ENCODE assay signal across 10 mouse cellular contexts in genomic region chr15:88865061-88865460, GRCm38 (mm10). TPM values are rescaled to one million over a fixed set of nuclear protein-coding genes. Genes with fewer than 3 reads are reported as not detected.
DNase-seq lines count a peak whose midpoint lies in the region; ATAC-seq and TF ChIP-seq lines count a peak whose summit lies in the region.
"Had no signal": no experiment of that assay in that cellular context is flagged by ENCODE, and none has a peak within 500 bp of the region (broad histone marks: within the 10 kb centered on the region; RNA-seq: fewer than 3 reads in every experiment).

No protein-coding gene starts in this region.

- H3K79me2 ChIP-seq in heart, adult 2 months (replicated peaks; ENCODE audit: control insufficient read depth, insufficient read depth, low read length): no peaks in the 10 kb centered on the region

- H3K4me2 ChIP-seq in midbrain, embryonic 12.5 days (replicated peaks): peak overlapping the region; percentile 96; the same call in 1 of the 2 replicates
- no peak overlapping the region for H3K4me2 ChIP-seq in midbrain, embryonic 15.5 days
- H3K4me2 ChIP-seq in limb, embryonic 13.5 days (replicated peaks): peak overlapping the region; percentile 95
- peak overlapping the region; percentile 83 for H3K4me2 ChIP-seq in stomach, postnatal 0 days (replicated peaks; ENCODE audit: low read depth)

- TF ChIP-seq CTCF in heart, adult 2 months (IDR thresholded peaks at IDR 0.05): no peak
- TF ChIP-seq CTCF in stomach, postnatal 0 days (IDR thresholded peaks at IDR 0.05; ENCODE audit: low read depth): no peak

- H3K4me1 ChIP-seq in heart, adult 2 months (ENCODE audit: control insufficient read depth, insufficient read depth, low read length): peaks cover 32% of the 10 kb centered on the region
- H3K4me1 ChIP-seq in midbrain, embryonic 12.5 days: peaks cover 28% of the 10 kb centered on the region
- peaks cover 22% of the 10 kb centered on the region for H3K4me1 ChIP-seq in midbrain, embryonic 15.5 days
- H3K4me1 ChIP-seq in limb, embryonic 13.5 days: peaks cover 53% of the 10 kb centered on the region
- peaks cover 4% of the 10 kb centered on the region for H3K4me1 ChIP-seq in stomach, postnatal 0 days (replicated peaks; ENCODE audit: control insufficient read depth, insufficient read depth)

- DNase-seq in heart, adult 2 months: no peak
- DNase-seq in heart, postnatal 25 days (ENCODE audit: low spot score): no peak
- no peak for DNase-seq in stomach, postnatal 0 days (ENCODE audit: low spot score)
- DNase-seq in spleen, postnatal 4 days (ENCODE audit: low spot score in 2 of 2): no peak
- no peak for DNase-seq in adrenal gland, postnatal 14 days
- DNase-seq: gastrocnemius, postnatal 10 days; thymus, postnatal 14 days had no signal

- intact Hi-C loops in heart, adult 2 months (cut with DNase I): loop anchor here (10.0 kb wide), 1 partner anchor 610 kb away; the partner anchor contains the start of gene Arsa
- intact Hi-C loops in heart, postnatal 25 days (cut with DNase I): no loop called here

- peak; percentile 4; the same call in 1 of the 2 replicates for TF ChIP-seq EP300 in heart, adult 2 months (IDR thresholded peaks at IDR 0.05; ENCODE audit: insufficient read depth, low read depth, low read length)
- TF ChIP-seq EP300 in stomach, postnatal 0 days (optimal IDR thresholded peaks at IDR 0.05): no peak

- H3K27me3 ChIP-seq in heart, adult 2 months (ENCODE audit: control insufficient read depth, insufficient read depth, low read length): no peaks in the 10 kb centered on the region
- H3K27me3 ChIP-seq in midbrain, embryonic 12.5 days: peaks cover 10% of the 10 kb centered on the region
- H3K27me3 ChIP-seq in midbrain, embryonic 15.5 days (replicated peaks): no peaks in the 10 kb centered on the region
- no peaks in the 10 kb centered on the region for H3K27me3 ChIP-seq in limb, embryonic 13.5 days
- no peaks in the 10 kb centered on the region for H3K27me3 ChIP-seq in stomach, postnatal 0 days (ENCODE audit: control insufficient read depth, insufficient read depth, low read length)

- no peak for ATAC-seq in midbrain, embryonic 12.5 days (ENCODE audit: low FRiP score, low read depth)
- ATAC-seq in midbrain, embryonic 15.5 days (replicated peaks): no peak
- ATAC-seq in limb, embryonic 13.5 days (ENCODE audit: low FRiP score, low read depth): no peak
- no peak for ATAC-seq in stomach, postnatal 0 days (ENCODE audit: low FRiP score, low TSS enrichment)

- H3K9me3 ChIP-seq in midbrain, embryonic 12.5 days: no peaks in the 10 kb centered on the region
- H3K9me3 ChIP-seq in midbrain, embryonic 15.5 days: no peaks in the 10 kb centered on the region
- no peaks in the 10 kb centered on the region for H3K9me3 ChIP-seq in limb, embryonic 13.5 days
- H3K9me3 ChIP-seq in stomach, postnatal 0 days (ENCODE audit: control insufficient read depth, low read length): no peaks in the 10 kb centered on the region

- peak overlapping the region; percentile 98 for H3K9ac ChIP-seq in heart, adult 2 months (ENCODE audit: low read depth, low read length)
- no peak overlapping the region for H3K9ac ChIP-seq in midbrain, embryonic 12.5 days (replicated peaks)
- H3K9ac ChIP-seq in midbrain, embryonic 15.5 days: no peak overlapping the region
- H3K9ac ChIP-seq in limb, embryonic 13.5 days: 0 out of 2 replicates have a peak overlapping the region, but pooled peaks have one; percentile 9
- peak overlapping the region; percentile 95 for H3K9ac ChIP-seq in stomach, postnatal 0 days (ENCODE audit: low read length)

- no peak; the same call in 1 of the 2 replicates for TF ChIP-seq POLR2A in heart, adult 2 months (IDR thresholded peaks at IDR 0.05; ENCODE audit: insufficient read depth, low read depth, low read length)

- H3K4me3 ChIP-seq in heart, adult 2 months: peak overlapping the region; percentile 95
- peak overlapping the region; percentile 86; the same call in 1 of the 2 replicates for H3K4me3 ChIP-seq in midbrain, embryonic 12.5 days
- H3K4me3 ChIP-seq in midbrain, embryonic 15.5 days: no peak overlapping the region
- peak overlapping the region; percentile 85 for H3K4me3 ChIP-seq in limb, embryonic 13.5 days
- H3K4me3 ChIP-seq in stomach, postnatal 0 days (ENCODE audit: low read depth, low read length): peak overlapping the region; percentile 91

- peaks cover 16% of the 10 kb centered on the region for H3K36me3 ChIP-seq in heart, adult 2 months (ENCODE audit: control insufficient read depth, insufficient read depth, low read length)
- H3K36me3 ChIP-seq in midbrain, embryonic 12.5 days: peaks cover 26% of the 10 kb centered on the region
- H3K36me3 ChIP-seq in midbrain, embryonic 15.5 days (replicated peaks): 0 out of 2 replicates have a peak, but pooled peaks cover 6% of the 10 kb centered on the region
- peaks cover 32% of the 10 kb centered on the region for H3K36me3 ChIP-seq in limb, embryonic 13.5 days
- peaks cover 12% of the 10 kb centered on the region for H3K36me3 ChIP-seq in stomach, postnatal 0 days (ENCODE audit: control insufficient read depth, insufficient read depth, low read length)

- WGBS in heart, adult 2 months: 54% methylated on average over 14 of the region's 14 CpGs
- 93% methylated on average over 14 of the region's 14 CpGs for WGBS in midbrain, embryonic 12.5 days
- WGBS in midbrain, embryonic 15.5 days: 95% methylated on average over 14 of the region's 14 CpGs
- WGBS in limb, embryonic 13.5 days: 75% methylated on average over 14 of the region's 14 CpGs
- WGBS in stomach, postnatal 0 days: 69% methylated on average over 14 of the region's 14 CpGs

- H3K27ac ChIP-seq in heart, adult 2 months: peak overlapping the region; percentile 98
- H3K27ac ChIP-seq in midbrain, embryonic 12.5 days (replicated peaks): no peak overlapping the region
- H3K27ac ChIP-seq in midbrain, embryonic 15.5 days: no peak overlapping the region
- H3K27ac ChIP-seq in limb, embryonic 13.5 days: no peak overlapping the region
- peak overlapping the region; percentile 98; the same call in 1 of the 2 replicates for H3K27ac ChIP-seq in stomach, postnatal 0 days (replicated peaks)

RNA-seq across cellular contexts. Expression of gene Pim3, which starts 3.1 kb away (rescaled TPM):
- total RNA-seq in heart, adult 2 months (2021): 100 to 1,000 TPM in 1 of 2 experiments, 10 to 100 TPM in 1; 95.3 to 133 TPM
- 45.6 and 58.8 TPM in 2 replicates for polyA plus RNA-seq in heart, adult 2 months (2012; rRNA removed)
- 10 to 100 TPM; 86.8 to 98.2 TPM for total RNA-seq in heart, postnatal 25 days (2021)
- 41.4 and 49.3 TPM in 2 replicates for polyA plus RNA-seq in midbrain, embryonic 12.5 days (2016; fragmentation: Nextera tagmentation; extraction: Ambion mirVana)
- polyA plus RNA-seq in midbrain, embryonic 15.5 days (2015; fragmentation: Nextera tagmentation; extraction: Ambion mirVana): 69.0 and 72.4 TPM in 2 replicates
- polyA plus RNA-seq in limb, embryonic 13.5 days (2015; fragmentation: Nextera tagmentation; extraction: Ambion mirVana): 50.7 and 52.2 TPM in 2 replicates
- 63.6 and 69.4 TPM in 2 replicates for polyA plus RNA-seq in stomach, postnatal 0 days (2015; fragmentation: Nextera tagmentation; extraction: Ambion mirVana)
- 70.9 and 76.5 TPM in 2 replicates for total RNA-seq in adrenal gland, postnatal 14 days (2021)

RNA-seq across cellular contexts. Expression of gene Creld2, which starts 45.6 kb away (rescaled TPM):
- total RNA-seq in heart, adult 2 months (2021): 10 to 100 TPM; 23.6 to 24.7 TPM
- polyA plus RNA-seq in heart, adult 2 months (2012; rRNA removed): 13.6 and 19.9 TPM in 2 replicates
- total RNA-seq in heart, postnatal 25 days (2021): 10 to 100 TPM; 24.7 to 27.3 TPM
- 58.8 and 62.5 TPM in 2 replicates for polyA plus RNA-seq in midbrain, embryonic 12.5 days (2016; fragmentation: Nextera tagmentation; extraction: Ambion mirVana)
- 60.7 and 69.3 TPM in 2 replicates for polyA plus RNA-seq in midbrain, embryonic 15.5 days (2015; fragmentation: Nextera tagmentation; extraction: Ambion mirVana)
- polyA plus RNA-seq in limb, embryonic 13.5 days (2015; fragmentation: Nextera tagmentation; extraction: Ambion mirVana): 83.4 and 86.1 TPM in 2 replicates
- polyA plus RNA-seq in stomach, postnatal 0 days (2015; fragmentation: Nextera tagmentation; extraction: Ambion mirVana): 89.3 and 93.2 TPM in 2 replicates
- 33.0 and 35.0 TPM in 2 replicates for total RNA-seq in adrenal gland, postnatal 14 days (2021)

RNA-seq across cellular contexts. Expression of gene Alg12, which starts 45.9 kb away (rescaled TPM):
- total RNA-seq in heart, adult 2 months (2021): 1 to 10 TPM; 7.2 to 8.7 TPM
- 11.0 and 17.5 TPM in 2 replicates for polyA plus RNA-seq in heart, adult 2 months (2012; rRNA removed)
- 10 to 100 TPM; 10.7 TPM for total RNA-seq in heart, postnatal 25 days (2021)
- 8.3 and 9.3 TPM in 2 replicates for polyA plus RNA-seq in midbrain, embryonic 12.5 days (2016; fragmentation: Nextera tagmentation; extraction: Ambion mirVana)
- polyA plus RNA-seq in midbrain, embryonic 15.5 days (2015; fragmentation: Nextera tagmentation; extraction: Ambion mirVana): 9.4 and 9.6 TPM in 2 replicates
- polyA plus RNA-seq in limb, embryonic 13.5 days (2015; fragmentation: Nextera tagmentation; extraction: Ambion mirVana): 10.2 and 11.6 TPM in 2 replicates
- 8.2 and 9.3 TPM in 2 replicates for polyA plus RNA-seq in stomach, postnatal 0 days (2015; fragmentation: Nextera tagmentation; extraction: Ambion mirVana)
- total RNA-seq in adrenal gland, postnatal 14 days (2021): 14.3 and 14.8 TPM in 2 replicates

Comparison
In these comparisons a context has a peak if more than half of its experiments do, and no peak if none do; other contexts are left out.
1. H3K27ac ChIP-seq: peak in heart, adult 2 months (single experiment) and stomach, postnatal 0 days (single experiment); none in midbrain, embryonic 12.5 days (single experiment), midbrain, embryonic 15.5 days (single experiment) and limb, embryonic 13.5 days (single experiment).
2. H3K9ac ChIP-seq: peak in heart, adult 2 months (single experiment), limb, embryonic 13.5 days (single experiment) and stomach, postnatal 0 days (single experiment); none in midbrain, embryonic 12.5 days (single experiment) and midbrain, embryonic 15.5 days (single experiment).